Mouse (Mus musculus) testis, adult 2 months (tissue): ENCODE measurements around the gene Poglut1. TPM values are rescaled to one million over a fixed set of nuclear protein-coding genes. Genes with fewer than 3 reads are reported as not detected.

Source experiments
- H3K27ac ChIP-seq: fragments of 200-500 bp; 2 replicates; pipeline ENCODE4 v1.5.1; 2012; ENCODE audit warnings: low read depth, low read length; ENCODE audit not compliant: control insufficient read depth, insufficient read depth
- H3K27me3 ChIP-seq: fragments of 200-500 bp; 2 replicates; pipeline ENCODE4 v1.6.1; 2012; ENCODE audit warnings: mild to moderate bottlenecking, low read length, moderate library complexity; ENCODE audit not compliant: control insufficient read depth, insufficient read depth
- H3K36me3 ChIP-seq: fragments of 200-500 bp; 2 replicates; pipeline ENCODE4 v1.6.1; 2012; ENCODE audit warnings: mild to moderate bottlenecking, low read length; ENCODE audit not compliant: control insufficient read depth, insufficient read depth
- H3K4me1 ChIP-seq: fragments of 200-500 bp; 2 replicates; pipeline ENCODE4 v1.6.1; 2012; ENCODE audit warnings: low read length; ENCODE audit not compliant: control insufficient read depth, insufficient read depth
- H3K4me3 ChIP-seq: fragments of 200-500 bp; 2 replicates; pipeline ENCODE4 v1.5.1; 2012; ENCODE audit warnings: low read depth, mild to moderate bottlenecking, low read length, moderate library complexity, mixed read lengths; ENCODE audit not compliant: control insufficient read depth
- CTCF ChIP-seq: fragments of 200-500 bp; IDR thresholded peaks from 2 replicates; pipeline ENCODE4 v1.5.1; 2012; ENCODE audit warnings: low read depth, mild to moderate bottlenecking, inconsistent platforms, low read length, moderate library complexity; ENCODE audit not compliant: control insufficient read depth, insufficient read depth, insufficient replicate concordance
- POLR2A ChIP-seq: fragments of 200-500 bp; IDR thresholded peaks from 2 replicates; pipeline ENCODE4 v1.6.1; 2012; ENCODE audit warnings: low read depth, mild to moderate bottlenecking, inconsistent platforms, low read length, moderate library complexity; ENCODE audit not compliant: control insufficient read depth
- polyA plus RNA-seq: library from polyadenylated mRNA; depleted of rRNA; stranded (reverse); fragments of >200 nt; gene quantifications from 2 replicates; pipeline ENCODE4 v1.2.3, GENCODE M21; 2012

Poglut1 gene
- polyA plus RNA-seq, 1 experiment: 3.9 TPM

DNA sequence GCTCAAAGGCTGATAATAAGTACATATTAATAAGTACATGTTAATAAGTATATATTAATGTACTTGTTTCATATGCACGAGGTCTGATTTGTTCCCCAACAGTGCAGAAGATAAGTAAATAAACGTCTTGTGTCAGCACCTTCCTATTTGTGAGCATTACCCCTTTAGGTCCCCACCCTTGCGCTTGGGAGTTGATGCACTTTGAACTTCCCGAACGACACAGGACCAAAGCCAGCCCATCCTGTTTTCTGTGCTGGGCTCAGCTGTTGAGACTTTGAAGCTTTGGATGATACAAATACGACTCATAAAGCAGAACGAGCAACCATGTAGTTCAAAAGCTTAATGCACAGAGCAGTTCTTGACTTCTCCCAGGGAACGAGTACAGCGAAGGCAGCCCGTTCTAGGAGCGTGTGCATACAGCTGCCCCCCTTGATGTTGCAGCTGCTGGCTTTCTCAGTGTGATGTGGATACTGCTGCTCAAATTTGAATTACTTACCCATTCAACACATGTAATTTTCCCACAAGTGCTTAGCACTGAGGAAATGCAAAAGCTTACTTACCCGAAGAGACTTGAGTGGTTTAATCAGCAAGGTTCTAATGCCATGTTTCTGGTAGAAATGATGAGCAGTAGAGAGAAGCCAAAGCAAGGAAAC, 42.1 kb upstream of the Poglut1 start:
- Histone ChIP-seq H3K27me3 (no peaks in the 10 kb centered on the region), H3K4me1 (no peaks in the 10 kb centered on the region), H3K36me3 (peaks cover 1% of the 10 kb centered on the region; the same call in 1 of the 2 replicates)

DNA sequence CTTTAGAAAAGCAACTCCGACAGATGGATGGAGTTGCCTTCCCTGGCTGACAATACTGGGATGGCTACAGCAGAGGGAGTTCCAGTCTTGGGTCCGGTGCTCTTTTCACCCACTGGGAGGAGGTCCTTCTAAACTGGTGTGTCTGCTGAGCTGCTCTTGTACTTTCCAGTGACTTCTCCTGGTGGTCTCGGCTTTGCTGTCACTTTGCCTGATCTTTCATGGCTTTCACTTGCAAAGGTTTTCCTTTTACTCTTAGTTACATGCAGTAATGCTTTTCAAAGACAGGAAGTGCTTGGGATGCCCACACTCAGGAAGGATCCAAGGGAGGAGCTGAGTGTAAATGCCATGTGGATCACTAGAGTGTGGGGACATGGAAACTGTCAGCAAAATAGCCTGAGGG, 41.4 kb upstream of the Poglut1 start:
- TF ChIP-seq POLR2A: no peak
- TF ChIP-seq CTCF: no peak
- H3K36me3 ChIP-seq: peaks cover 1% of the 10 kb centered on the region; the same call in 1 of the 2 replicates

More for the DNA sequence above, 42.1 kb upstream of the Poglut1 start:
- H3K4me3 ChIP-seq: no peak overlapping the region
- H3K27ac ChIP-seq: no peak overlapping the region
- TF ChIP-seq POLR2A (no peak), CTCF (no peak)

DNA sequence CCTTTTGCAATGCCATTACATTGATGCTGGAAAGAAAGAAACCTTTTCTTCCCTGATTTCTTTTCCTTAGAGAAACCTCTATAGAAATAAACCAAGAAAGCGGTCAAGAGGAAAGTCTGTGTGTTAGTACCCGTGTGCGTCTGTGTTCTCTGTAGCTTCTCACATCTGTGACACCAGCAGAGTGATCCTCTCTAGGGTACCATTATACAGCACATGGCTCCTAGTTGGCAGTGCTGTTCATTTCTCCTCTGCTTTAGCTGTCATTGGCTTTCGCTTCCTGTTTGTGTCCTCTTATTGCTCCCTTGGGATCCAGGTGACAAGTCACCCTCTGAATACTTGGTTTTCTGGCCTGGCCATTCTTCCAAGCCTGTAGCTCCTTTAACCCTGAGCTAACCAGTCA, 37.5 kb upstream of the Poglut1 start:
- TF ChIP-seq CTCF (no peak), POLR2A (no peak)
- Histone ChIP-seq H3K27ac (no peak overlapping the region), H3K4me1 (no peaks in the 10 kb centered on the region), H3K4me3 (no peak overlapping the region), H3K36me3 (peaks cover 1% of the 10 kb centered on the region; the same call in 1 of the 2 replicates), H3K27me3 (no peaks in the 10 kb centered on the region)

More for the DNA sequence above, 41.4 kb upstream of the Poglut1 start:
- Histone ChIP-seq H3K27ac (no peak overlapping the region), H3K4me3 (no peak overlapping the region), H3K27me3 (no peaks in the 10 kb centered on the region), H3K4me1 (no peaks in the 10 kb centered on the region)

DNA sequence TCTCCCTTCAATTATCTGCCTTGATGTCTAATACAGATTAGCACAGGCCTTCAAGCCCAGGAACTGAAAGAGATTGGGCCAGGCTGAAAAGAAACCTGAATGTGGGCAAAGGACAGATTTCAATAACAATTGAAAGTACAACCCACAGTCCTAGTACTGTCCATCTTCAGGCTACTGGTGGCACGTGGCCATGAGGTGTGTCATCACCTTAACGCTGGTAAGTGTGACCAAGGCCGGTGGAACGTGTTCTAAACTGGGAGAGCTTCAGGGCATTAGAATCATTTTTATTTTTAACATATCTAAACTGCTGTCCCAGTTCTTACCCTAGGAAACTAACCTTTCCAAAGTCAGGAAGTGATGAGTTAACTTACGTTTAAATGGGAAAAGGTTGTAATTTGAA, 37.1 kb upstream of the Poglut1 start:
- TF ChIP-seq POLR2A (no peak), CTCF (no peak)
- Histone ChIP-seq H3K27ac (no peak overlapping the region), H3K4me1 (no peaks in the 10 kb centered on the region), H3K27me3 (no peaks in the 10 kb centered on the region), H3K36me3 (peaks cover 1% of the 10 kb centered on the region), H3K4me3 (no peak overlapping the region)

DNA sequence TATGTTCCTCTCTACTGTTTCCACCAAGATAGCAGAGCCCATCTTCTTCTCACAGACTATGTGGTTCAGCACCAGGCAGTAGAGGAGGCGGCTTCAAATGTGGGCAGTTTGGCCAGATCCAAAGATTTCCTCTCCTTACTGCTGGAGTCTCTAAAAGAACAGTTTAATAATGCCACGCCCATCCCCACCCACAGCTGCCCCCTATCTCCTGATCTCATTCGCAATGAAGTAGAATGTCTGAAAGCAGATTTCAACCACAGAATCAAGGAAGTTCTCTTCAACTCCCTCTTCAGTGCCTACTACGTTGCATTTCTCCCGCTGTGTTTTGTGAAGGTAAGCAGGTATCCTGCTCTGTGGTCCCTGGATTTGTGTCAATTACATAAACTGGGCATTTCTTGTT, 35.1 kb upstream of the Poglut1 start:
- no peaks in the 10 kb centered on the region for H3K27me3 ChIP-seq
- TF ChIP-seq POLR2A (no peak), CTCF (no peak)
- H3K27ac ChIP-seq: no peak overlapping the region
- H3K4me3 ChIP-seq: no peak overlapping the region
- peaks cover 1% of the 10 kb centered on the region for H3K36me3 ChIP-seq
- no peaks in the 10 kb centered on the region for H3K4me1 ChIP-seq

DNA sequence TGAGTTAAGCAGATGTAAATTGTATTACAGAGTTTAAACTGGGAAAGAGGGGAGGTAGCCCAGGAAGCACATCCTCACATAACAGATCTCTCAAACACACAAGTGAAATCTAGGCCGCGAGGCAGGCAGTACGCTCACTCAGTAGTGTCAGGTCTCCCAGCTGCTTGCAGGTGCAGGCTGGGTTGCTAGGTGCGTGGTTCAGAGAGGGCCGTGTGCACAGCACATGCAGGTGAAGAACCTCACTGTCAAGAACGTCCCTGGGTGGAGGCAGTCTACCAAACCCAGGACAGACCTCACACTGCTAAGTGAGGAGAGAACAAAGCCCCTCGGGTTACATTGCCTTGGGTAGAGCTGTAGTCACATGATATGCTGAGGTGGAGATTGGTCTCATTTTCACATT, 34.7 kb upstream of the Poglut1 start:
- Histone ChIP-seq H3K27ac (no peak overlapping the region), H3K36me3 (peaks cover 1% of the 10 kb centered on the region), H3K4me1 (no peaks in the 10 kb centered on the region), H3K4me3 (no peak overlapping the region), H3K27me3 (no peaks in the 10 kb centered on the region)
- no peak for TF ChIP-seq CTCF
- TF ChIP-seq POLR2A: no peak

DNA sequence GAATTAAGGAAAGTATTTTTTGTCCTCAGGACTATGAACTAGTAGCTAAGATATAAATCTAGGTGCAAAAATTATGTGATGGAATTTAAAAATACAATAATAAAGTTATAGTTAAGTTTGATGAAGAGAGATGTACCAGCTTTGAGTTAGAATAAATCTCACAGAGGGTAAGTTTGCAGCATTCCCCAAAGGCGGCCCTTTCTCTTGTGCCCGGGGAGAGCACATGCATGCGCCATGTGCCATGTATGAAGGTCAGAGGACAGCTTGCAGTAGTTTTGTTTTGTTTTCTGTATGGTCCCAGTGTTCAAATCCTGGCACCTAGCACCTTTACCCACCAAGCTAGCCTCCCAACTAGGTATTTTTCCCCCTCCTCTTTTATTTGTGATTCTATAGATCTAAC, 21.4 kb upstream of the Poglut1 start:
- no peaks in the 10 kb centered on the region for H3K27me3 ChIP-seq
- no peak for TF ChIP-seq CTCF
- no peak for TF ChIP-seq POLR2A

DNA sequence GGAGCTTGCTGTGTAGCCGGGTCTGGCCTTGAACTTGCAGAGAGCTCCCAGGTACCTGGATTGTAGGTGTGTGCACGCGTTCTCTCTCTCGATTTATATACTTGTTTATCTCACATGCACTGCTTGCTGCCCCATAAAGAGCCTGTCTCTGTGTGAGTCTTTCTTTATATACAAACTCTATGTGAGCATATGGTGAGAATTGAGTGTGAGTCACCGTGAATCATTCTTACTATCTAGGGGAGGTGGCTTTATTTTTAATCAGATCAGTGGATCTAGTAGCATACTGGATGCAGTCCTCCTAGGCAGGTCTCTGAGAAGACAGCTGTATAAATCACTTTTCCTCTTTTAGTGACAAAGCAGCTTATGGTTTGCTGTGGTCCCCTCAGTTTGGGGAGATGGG, 18.1 kb upstream of the Poglut1 start:
- H3K27ac ChIP-seq: no peak overlapping the region
- H3K27me3 ChIP-seq: no peaks in the 10 kb centered on the region
- H3K4me1 ChIP-seq: 0 out of 2 replicates have a peak, but pooled peaks cover 2% of the 10 kb centered on the region
- H3K4me3 ChIP-seq: no peak overlapping the region
- no peak for TF ChIP-seq CTCF
- TF ChIP-seq POLR2A: no peak
- peaks cover 4% of the 10 kb centered on the region for H3K36me3 ChIP-seq

More for the DNA sequence above, 21.4 kb upstream of the Poglut1 start:
- Histone ChIP-seq H3K4me1 (no peaks in the 10 kb centered on the region), H3K36me3 (peaks cover 2% of the 10 kb centered on the region; the same call in 1 of the 2 replicates), H3K4me3 (no peak overlapping the region), H3K27ac (no peak overlapping the region)
